Comparison of ENCODE assay signal across 9 mouse cellular contexts in genomic region chr10:30745238-30745974, GRCm38 (mm10). TPM values are rescaled to one million over a fixed set of nuclear protein-coding genes. Genes with fewer than 3 reads are reported as not detected.
DNase-seq lines count a peak whose midpoint lies in the region.
"Had no signal": no experiment of that assay in that cellular context is flagged by ENCODE, and none has a peak within 500 bp of the region (broad histone marks: within the 10 kb centered on the region; RNA-seq: fewer than 3 reads in every experiment).

No protein-coding gene starts in this region.

- DNase-seq in cerebellum, adult 11 months: peak; percentile 13
- DNase-seq in cerebellum, adult 8-10 months: no peak
- DNase-seq in 416B (ENCODE audit: low read depth): peak; percentile 64
- peak; percentile 31 to 62 for DNase-seq in cerebellum, postnatal 14 days
- DNase-seq in kidney, postnatal 10 days: peak; percentile 24
- no peak for DNase-seq in frontal cortex, postnatal 36 days (ENCODE audit: low spot score in 2 of 2)
- DNase-seq in urinary bladder, adult 2 months (ENCODE audit: low spot score): no peak
- no peak for DNase-seq in adrenal gland, postnatal 14 days
- DNase-seq: adrenal gland, postnatal 25 days had no signal

RNA-seq across cellular contexts. Expression of gene Ncoa7, which starts 57.7 kb away (rescaled TPM):
- polyA plus RNA-seq in urinary bladder, adult 2 months (2012; rRNA removed): 17.8 and 19.1 TPM in 2 replicates
- total RNA-seq in adrenal gland, postnatal 14 days (2021): 35.2 and 38.4 TPM in 2 replicates

Comparison
In these comparisons a context has a peak if more than half of its experiments do, and no peak if none do; other contexts are left out.
1. DNase-seq: peak in cerebellum, adult 11 months (single experiment), 416B (single experiment), cerebellum, postnatal 14 days (2 of 2) and kidney, postnatal 10 days (single experiment); none in cerebellum, adult 8-10 months (single experiment), frontal cortex, postnatal 36 days (0 of 2), urinary bladder, adult 2 months (single experiment) and adrenal gland, postnatal 14 days (single experiment).